20 mouse cellular contexts compared by ENCODE assay signal in the genomic region with DNA sequence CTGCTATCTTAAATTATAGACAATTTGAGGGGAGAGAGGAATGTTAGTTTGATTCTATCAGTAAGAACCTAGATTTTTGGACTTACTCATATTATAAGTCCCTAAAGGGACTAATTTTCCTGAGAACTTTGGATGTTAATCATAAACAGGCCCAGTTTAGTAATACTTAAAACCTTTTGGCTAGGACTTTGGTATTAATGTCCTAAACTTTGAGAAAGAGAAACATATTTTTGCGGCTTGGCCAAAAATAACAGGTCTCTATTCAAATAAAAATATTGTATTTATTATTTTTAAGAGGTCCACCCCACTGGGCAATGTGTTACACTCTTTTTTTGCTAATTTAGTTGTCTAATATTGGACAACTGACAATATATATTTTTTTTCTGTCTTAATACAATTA.
DNase-seq lines count a peak whose midpoint lies in the region; ATAC-seq and TF ChIP-seq lines count a peak whose summit lies in the region.
"Had no signal": no experiment of that assay in that cellular context is flagged by ENCODE, and none has a peak within 500 bp of the region (broad histone marks: within the 10 kb centered on the region; RNA-seq: fewer than 3 reads in every experiment).

No protein-coding gene starts in this region.

- H3K9ac ChIP-seq in embryonic facial prominence, embryonic 14.5 days (ENCODE audit: low read depth, low read length), result no peak overlapping the region
- H3K9ac ChIP-seq: embryonic facial prominence, embryonic 13.5 days; hindbrain, embryonic 12.5 days had no signal

- peaks cover 14% of the 10 kb centered on the region for H3K4me1 ChIP-seq in embryonic facial prominence, embryonic 14.5 days (ENCODE audit: control insufficient read depth, insufficient read depth, low read length)
- H3K4me1 ChIP-seq in embryonic facial prominence, embryonic 10.5 days, result peaks cover 18% of the 10 kb centered on the region

- WGBS in embryonic facial prominence, embryonic 14.5 days, result 49% methylated on average over 1 of the region's 1 CpGs
- WGBS in embryonic facial prominence, embryonic 10.5 days, result 92% methylated on average over 1 of the region's 1 CpGs

- no peak for TF ChIP-seq CTCF in layer of hippocampus, adult 2 months (conservative IDR thresholded peaks at IDR 0.05)

- intact Hi-C loops in heart, postnatal 14 days (cut with DNase I), result loop anchor here (10.0 kb wide), 1 partner anchor 1160 kb away; no protein-coding TSS in a partner anchor

- H3K9me3 ChIP-seq in embryonic facial prominence, embryonic 14.5 days (ENCODE audit: control insufficient read depth, low read length), result no peaks in the 10 kb centered on the region
- no peaks in the 10 kb centered on the region for H3K9me3 ChIP-seq in embryonic facial prominence, embryonic 10.5 days
- H3K9me3 ChIP-seq: embryonic facial prominence, embryonic 13.5 days; forebrain, embryonic 10.5 days; hindbrain, embryonic 12.5 days had no signal

- H3K4me3 ChIP-seq in embryonic facial prominence, embryonic 14.5 days (ENCODE audit: low read depth, low read length), result no peak overlapping the region
- no peak overlapping the region for H3K4me3 ChIP-seq in embryonic facial prominence, embryonic 10.5 days
- no peak overlapping the region for H3K4me3 ChIP-seq in layer of hippocampus, adult 2 months
- H3K4me3 ChIP-seq: embryonic facial prominence, embryonic 13.5 days; forebrain, embryonic 10.5 days; hindbrain, embryonic 12.5 days had no signal

- ATAC-seq in embryonic facial prominence, embryonic 14.5 days (ENCODE audit: low read depth), result no peak
- ATAC-seq: CD4-positive, CD25-positive, alpha-beta regulatory T cell, adult 4 months; forebrain, embryonic 14.5 days; hindbrain, embryonic 16.5 days had no signal

- 0 out of 2 replicates have a peak, but pooled peaks cover 4% of the 10 kb centered on the region for H3K36me3 ChIP-seq in embryonic facial prominence, embryonic 14.5 days (ENCODE audit: control insufficient read depth, insufficient read depth, low read length)
- 0 out of 2 replicates have a peak, but pooled peaks cover 3% of the 10 kb centered on the region for H3K36me3 ChIP-seq in embryonic facial prominence, embryonic 10.5 days (replicated peaks)
- H3K36me3 ChIP-seq: embryonic facial prominence, embryonic 13.5 days; G1E; hindbrain, embryonic 12.5 days had no signal

- peak; percentile 82 for DNase-seq in embryonic facial prominence, embryonic 14.5 days (ENCODE audit: low spot score)
- DNase-seq in embryonic facial prominence, embryonic 10.5 days (ENCODE audit: low spot score), result no peak
- peak; percentile 53 for DNase-seq in heart, adult 8-10 months (ENCODE audit: low spot score)
- DNase-seq in heart, postnatal 14 days, result no peak
- no peak for DNase-seq in layer of hippocampus, adult 2 months (ENCODE audit: low spot score in 2 of 2)
- no peak for DNase-seq in layer of hippocampus, adult 18-20 months (ENCODE audit: low spot score in 2 of 2)
- peak; percentile 62 for DNase-seq in fibroblast of lung, adult 2 months (ENCODE audit: low read depth)
- DNase-seq: adrenal gland, postnatal 14 days; B cell, adult 2 months; cerebellum, adult 11-12 months; cerebellum, adult 9-10 months; cerebellum, postnatal 25 days had no signal

- H3K27ac ChIP-seq in embryonic facial prominence, embryonic 14.5 days (replicated peaks; ENCODE audit: low read depth, low read length), result no peak overlapping the region
- no peak overlapping the region for H3K27ac ChIP-seq in embryonic facial prominence, embryonic 10.5 days (replicated peaks)
- H3K27ac ChIP-seq in layer of hippocampus, adult 2 months, result peak overlapping the region; percentile 40; the same call in 1 of the 2 replicates
- H3K27ac ChIP-seq: forebrain, embryonic 10.5 days; hindbrain, embryonic 12.5 days had no signal

- no peak overlapping the region for H3K4me2 ChIP-seq in embryonic facial prominence, embryonic 14.5 days (ENCODE audit: low read depth, low read length)
- H3K4me2 ChIP-seq: embryonic facial prominence, embryonic 13.5 days; heart, embryonic 11.5 days; hindbrain, embryonic 12.5 days had no signal

- H3K27me3 ChIP-seq in embryonic facial prominence, embryonic 14.5 days (replicated peaks; ENCODE audit: control insufficient read depth, insufficient read depth, low read length), result no peaks in the 10 kb centered on the region
- no peaks in the 10 kb centered on the region for H3K27me3 ChIP-seq in embryonic facial prominence, embryonic 10.5 days (replicated peaks; ENCODE audit: low read depth, poor library complexity, severe bottlenecking)
- H3K27me3 ChIP-seq: embryonic facial prominence, embryonic 13.5 days; hindbrain, embryonic 12.5 days had no signal

Comparison
In these comparisons a context has a peak if more than half of its experiments do, and no peak if none do; other contexts are left out.
1. DNase-seq: peak in embryonic facial prominence, embryonic 14.5 days (single experiment), heart, adult 8-10 months (single experiment) and fibroblast of lung, adult 2 months (single experiment); none in embryonic facial prominence, embryonic 10.5 days (single experiment), heart, postnatal 14 days (0 of 2), layer of hippocampus, adult 2 months (0 of 2) and layer of hippocampus, adult 18-20 months (0 of 2).